Mouse (Mus musculus) ZHBTc4 (cell line): ENCODE data around the gene Apof.
"Not testable (repeated sequence)": the region's sequence is repeated elsewhere in the genome, so short reads cannot be mapped to it uniquely, and the experiment has no call there.

Source experiments
- DNase-seq: peaks from one replicate; pipeline ENCODE4 v3.0.0-alpha.2; 2011; ENCODE audit warnings: low read depth, low spot score

Gene Apof

DNA sequence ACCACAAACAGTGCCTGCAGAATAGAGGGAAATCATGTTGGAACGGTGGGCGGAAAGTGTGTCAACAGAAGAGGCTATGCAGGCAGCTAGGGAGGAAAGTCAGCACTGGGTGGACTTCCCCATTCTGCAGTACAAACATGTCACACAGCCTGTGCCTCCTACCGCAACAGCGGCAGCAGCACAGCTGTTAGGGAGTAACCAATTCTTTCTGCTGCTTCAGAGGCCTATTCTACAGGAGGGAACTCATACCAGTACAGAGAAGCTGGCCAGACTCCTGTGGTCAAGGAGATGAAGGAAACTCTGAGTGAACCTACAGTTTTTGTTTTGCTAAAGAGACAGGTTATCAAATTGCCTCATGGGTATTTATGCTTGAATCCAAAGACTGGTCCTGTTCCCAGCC is 9.5 kb upstream of the Apof start:
- DNase-seq: no peak

GRCm38 (mm10) chr10:128259946-128260345 is 8.5 kb upstream of the Apof start:
- DNase-seq: no peak

DNA sequence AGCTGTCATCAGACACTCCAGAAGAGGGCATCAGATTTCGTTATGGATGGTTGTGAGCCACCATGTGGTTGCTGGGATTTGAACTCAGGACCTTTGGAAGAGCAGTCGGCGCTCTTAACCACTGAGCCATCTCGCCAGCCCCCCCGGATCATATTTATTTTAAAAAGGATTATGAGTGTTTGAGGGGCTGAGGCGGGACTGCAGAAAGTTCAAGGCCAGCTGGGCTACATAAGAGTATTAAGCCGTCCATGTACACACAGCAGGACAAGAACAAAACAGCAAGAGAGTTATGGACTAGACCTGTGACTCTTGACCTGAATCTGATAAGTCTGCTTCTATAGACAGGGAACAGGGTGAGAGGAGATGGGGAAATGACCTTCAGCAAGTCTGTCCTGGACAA is 8.1 kb upstream of the Apof start:
- not testable (repeated sequence) for DNase-seq

GRCm38 (mm10) chr10:128262300-128262699 is 6.2 kb upstream of the Apof start:
- peak; percentile 91 for DNase-seq

DNA sequence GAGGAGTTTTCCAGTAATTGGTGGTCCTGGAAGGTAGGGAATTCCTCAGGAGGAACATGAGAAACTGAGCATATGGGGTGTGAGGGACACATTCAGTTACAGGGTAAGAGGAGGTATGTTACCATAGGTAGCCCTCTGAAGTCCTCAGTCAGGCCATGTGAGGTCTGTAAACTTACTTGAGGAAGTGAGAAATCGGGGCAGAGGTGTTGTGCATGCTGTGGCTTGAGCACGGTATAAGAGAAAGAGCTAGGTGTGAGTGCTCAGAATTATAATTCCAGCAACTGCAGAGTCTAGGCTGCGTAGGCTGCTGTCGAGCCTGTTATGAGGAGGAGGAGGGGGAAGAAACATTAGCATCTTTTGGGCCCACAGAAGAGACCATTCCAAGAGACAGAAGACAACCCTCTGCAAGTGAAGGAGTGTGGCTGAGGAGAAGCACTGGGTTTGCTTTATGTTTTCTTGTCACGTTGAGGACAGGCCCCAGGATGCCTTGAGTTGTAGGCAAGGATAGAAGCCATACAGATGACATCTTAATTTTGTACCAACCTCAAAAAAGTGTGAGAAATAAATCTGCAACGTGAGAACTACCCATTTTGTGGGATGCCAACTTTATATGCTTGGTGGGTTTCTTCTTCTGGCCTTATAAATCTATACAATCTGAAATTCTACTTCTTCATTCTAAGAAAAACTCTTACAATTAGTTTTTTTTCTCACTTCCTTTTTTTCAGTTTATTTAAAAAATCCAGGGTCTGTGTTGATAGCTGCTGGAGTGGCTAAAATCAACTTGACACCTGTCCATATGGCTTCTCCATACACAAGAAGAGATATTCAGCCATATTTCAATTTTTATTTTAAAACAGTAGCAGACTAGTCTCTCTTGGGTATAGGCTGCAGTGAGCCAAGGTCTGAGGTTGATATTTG is 4.8 kb upstream of the Apof start:
- DNase-seq: no peak

- DNase-seq: no peak
Measured at GRCm38 (mm10) chr10:128269206-128269910, 887 bp downstream of the Apof start.

- DNase-seq: peak; percentile 100
Measured at GRCm38 (mm10) chr10:128270287-128270841, 1.9 kb downstream of the Apof start, which contains the start of gene Stat2. TSS of gene Stat2 (plus strand) at chr10:128270559.

DNA sequence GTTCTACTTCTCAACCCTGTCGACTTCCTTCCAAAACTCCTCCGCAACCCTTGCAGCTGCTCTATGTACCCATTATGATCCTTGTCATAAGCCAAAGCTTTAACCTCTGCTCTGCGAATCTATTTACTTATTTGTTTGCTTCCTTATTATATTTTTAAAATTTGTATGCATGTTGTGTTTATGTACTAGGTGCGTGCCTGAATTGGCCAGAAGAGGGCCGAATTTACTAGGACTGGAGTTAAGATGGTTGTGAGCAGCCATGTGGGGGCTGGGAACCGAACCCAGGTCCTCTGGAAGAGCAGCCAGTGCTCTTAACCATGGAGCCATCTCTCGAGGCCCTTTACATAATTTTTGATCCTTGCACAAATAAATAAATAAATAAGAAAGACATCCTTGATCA is 2.4 kb downstream of the Apof start:
- peak; percentile 57 for DNase-seq

- peak; percentile 41 for DNase-seq
Measured at GRCm38 (mm10) chr10:128271883-128272282, 3.4 kb downstream of the Apof start.

GRCm38 (mm10) chr10:128272819-128273439 is 4.5 kb downstream of the Apof start:
- DNase-seq: not testable (repeated sequence)

DNA sequence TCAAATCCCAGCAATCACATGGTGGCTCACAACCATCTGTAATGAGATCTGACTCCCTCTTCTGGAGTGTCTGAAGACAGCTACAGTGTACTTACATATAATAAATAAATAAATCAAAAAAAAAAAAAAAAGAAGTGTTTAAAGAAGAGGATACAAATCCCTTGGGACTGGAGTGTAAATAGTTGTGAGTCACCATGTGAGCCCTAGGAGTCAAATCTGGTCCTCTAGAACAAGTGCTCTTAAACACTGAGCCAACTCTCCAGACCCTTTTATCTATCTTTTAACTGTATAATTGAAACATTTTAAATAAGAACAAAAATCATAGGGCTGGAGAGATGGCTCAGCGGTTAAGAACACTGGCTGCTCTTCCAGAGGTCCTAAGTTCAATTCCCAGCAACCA is 6.9 kb downstream of the Apof start:
- DNase-seq: not testable (repeated sequence)

- DNase-seq: no peak
Measured at GRCm38 (mm10) chr10:128278158-128278557, 9.7 kb downstream of the Apof start.

- no peak for DNase-seq
Measured at GRCm38 (mm10) chr10:128280943-128281342, 12.5 kb downstream of the Apof start.

GRCm38 (mm10) chr10:128281682-128282081 is 13.2 kb downstream of the Apof start:
- no peak for DNase-seq

DNA sequence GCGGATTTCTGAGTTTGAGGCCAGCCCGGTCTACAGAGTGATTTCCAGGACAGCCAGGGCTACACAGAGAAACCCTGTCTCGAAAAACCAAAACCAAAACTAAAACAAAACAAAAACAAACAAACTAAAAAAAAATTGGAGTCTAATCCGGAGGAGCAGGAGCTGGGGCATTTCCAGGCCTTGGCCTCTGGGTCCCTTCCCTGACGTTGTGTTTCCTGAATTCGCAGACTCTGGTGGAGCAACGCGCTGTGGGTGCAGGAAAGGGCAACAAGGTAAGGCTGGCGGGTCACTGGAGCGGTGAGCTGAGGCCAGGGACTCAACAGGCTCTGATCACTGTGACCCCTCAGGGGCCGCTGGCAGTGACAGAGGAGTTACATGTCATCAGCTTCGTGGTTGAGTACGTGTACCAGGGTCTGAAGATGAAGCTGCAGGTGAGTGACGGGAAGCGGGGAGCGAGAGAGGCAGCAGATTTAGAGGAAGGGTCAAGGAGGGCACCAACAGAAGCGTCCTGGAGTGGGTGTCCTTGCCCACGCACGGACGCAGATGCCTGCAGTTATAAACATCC is 14.5 kb downstream of the Apof start:
- DNase-seq: no peak

GRCm38 (mm10) chr10:128283604-128284579 is 15.4 kb downstream of the Apof start:
- peak; percentile 90 for DNase-seq

DNA sequence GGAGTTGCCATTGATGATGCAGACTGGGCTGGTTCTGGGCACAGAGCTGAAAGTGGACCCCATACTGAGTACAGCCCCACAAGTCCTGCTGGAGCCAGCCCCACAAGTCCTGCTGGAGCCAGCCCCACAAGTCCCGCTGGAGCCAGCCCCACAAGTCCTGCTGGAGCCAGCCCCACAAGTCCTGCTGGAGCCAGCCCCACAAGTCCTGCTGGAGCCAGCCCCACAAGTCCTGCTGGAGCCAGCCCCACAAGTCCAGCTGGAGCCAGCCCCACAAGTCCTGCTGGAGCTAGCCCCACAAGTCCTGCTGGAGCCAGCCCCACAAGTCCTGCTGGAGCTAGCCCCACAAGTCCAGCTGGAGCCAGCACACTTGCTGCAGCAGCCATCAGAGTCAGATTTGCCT is 22.1 kb downstream of the Apof start:
- DNase-seq: not testable (repeated sequence)

DNA sequence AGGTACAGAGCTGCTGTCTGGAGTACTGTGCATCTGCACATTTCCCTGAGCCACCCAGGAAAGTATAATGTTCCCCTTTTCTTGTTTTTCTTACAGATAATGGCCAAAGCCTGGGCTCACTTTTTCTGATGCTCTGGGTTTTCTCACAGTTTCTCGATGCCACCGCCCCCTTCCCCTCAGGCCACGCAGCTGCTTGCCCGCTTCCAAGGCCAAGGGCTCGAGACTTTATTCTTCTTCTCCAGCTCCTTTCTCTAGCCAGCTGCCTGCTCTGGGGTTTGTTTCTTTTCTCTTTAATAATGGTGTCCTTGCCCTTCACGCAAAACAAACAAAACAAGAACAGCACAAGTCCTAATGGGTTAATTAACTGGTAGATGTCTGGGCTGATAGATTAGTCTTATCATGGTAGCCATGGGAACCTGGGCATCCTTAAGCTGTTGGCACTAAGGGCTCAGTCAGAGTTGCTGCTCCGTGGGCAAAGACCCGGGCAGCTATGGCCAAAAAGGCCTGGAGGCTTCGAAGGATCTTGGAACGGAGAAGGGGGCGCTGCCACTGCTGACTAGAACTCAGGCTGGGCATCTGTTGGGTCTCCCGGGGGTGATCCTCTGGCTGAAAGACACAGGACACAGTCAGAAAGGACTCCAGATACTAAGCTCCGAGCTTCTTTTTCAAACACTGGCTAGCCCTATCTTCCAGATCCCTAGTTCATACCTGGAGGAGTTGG is 28.1 kb downstream of the Apof start:
- DNase-seq: no peak

DNA sequence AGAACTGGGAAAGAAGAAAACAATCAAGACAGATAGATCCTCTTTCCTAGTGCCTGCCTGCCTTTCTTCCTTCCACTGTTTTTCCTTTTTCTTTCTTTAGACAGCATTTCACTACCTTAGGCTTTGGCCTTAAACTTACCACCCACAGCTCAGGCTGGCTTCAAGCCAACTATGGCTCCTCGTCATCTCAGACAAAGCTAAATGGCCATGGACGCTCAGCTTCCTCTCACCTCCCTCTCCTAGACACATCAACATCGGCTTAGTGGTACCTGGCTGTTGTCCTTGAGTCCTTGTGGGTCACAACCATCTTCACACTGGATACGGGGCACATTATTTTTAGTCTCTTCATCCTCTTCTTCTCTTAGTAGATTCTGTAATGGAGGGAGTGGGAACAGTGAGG is 28.8 kb downstream of the Apof start:
- no peak for DNase-seq

DNA sequence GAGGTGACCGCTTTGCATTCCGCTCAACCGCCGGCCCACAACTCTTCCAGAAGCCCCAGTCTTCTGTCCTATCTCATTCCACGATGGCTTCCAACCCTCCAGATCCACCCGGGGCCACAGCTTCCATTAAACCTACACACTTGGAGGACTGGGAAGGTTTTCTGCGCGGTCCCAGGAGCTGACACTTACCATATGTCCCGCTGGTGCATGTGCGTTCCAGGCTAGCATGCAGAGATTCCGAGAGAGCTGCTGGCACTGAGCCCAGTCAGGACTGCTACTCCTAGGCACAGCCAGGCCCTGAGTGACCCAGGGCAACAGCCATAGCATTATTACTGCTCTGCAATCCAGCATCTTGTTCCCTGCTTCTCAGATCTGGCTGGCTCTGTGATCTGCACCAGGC is 29.2 kb downstream of the Apof start:
- DNase-seq: peak; percentile 45
